Mouse (Mus musculus) kidney, adult 9 months (tissue): ENCODE results near the gene Retreg1.

Source experiments
- DNase-seq: peaks from one replicate; pipeline ENCODE4 v3.0.0; 2022

Gene Retreg1

GRCm38 (mm10) chr15:25884416-25884958 is 41.5 kb downstream of the Retreg1 start:
- no peak for DNase-seq

GRCm38 (mm10) chr15:25886581-25887011 is 43.6 kb downstream of the Retreg1 start:
- peak; percentile 96 for DNase-seq

GRCm38 (mm10) chr15:25889927-25890326 is 46.9 kb downstream of the Retreg1 start:
- no peak for DNase-seq

GRCm38 (mm10) chr15:25891556-25891955 is 48.6 kb downstream of the Retreg1 start:
- no peak for DNase-seq

GRCm38 (mm10) chr15:25893327-25893726 is 50.3 kb downstream of the Retreg1 start:
- no peak for DNase-seq

GRCm38 (mm10) chr15:25896783-25897182 is 53.8 kb downstream of the Retreg1 start:
- DNase-seq = no peak

- no peak for DNase-seq
Observed at GRCm38 (mm10) chr15:25897617-25898016, 54.6 kb downstream of the Retreg1 start.

- DNase-seq = no peak
Observed at GRCm38 (mm10) chr15:25899021-25899420, 56.0 kb downstream of the Retreg1 start.

GRCm38 (mm10) chr15:25900540-25900939 is 57.6 kb downstream of the Retreg1 start:
- DNase-seq = peak; percentile 85

GRCm38 (mm10) chr15:25902931-25903615 is 60.1 kb downstream of the Retreg1 start:
- no peak for DNase-seq

- DNase-seq = no peak
Observed at GRCm38 (mm10) chr15:25904435-25905021, 61.5 kb downstream of the Retreg1 start.

GRCm38 (mm10) chr15:25909783-25910494 is 67.0 kb downstream of the Retreg1 start:
- no peak for DNase-seq

GRCm38 (mm10) chr15:25910495-25910865 is 67.5 kb downstream of the Retreg1 start:
- DNase-seq = no peak

GRCm38 (mm10) chr15:25910924-25911323 is 67.9 kb downstream of the Retreg1 start:
- DNase-seq = no peak

GRCm38 (mm10) chr15:25912911-25913310 is 69.9 kb downstream of the Retreg1 start:
- no peak for DNase-seq

- DNase-seq = peak; percentile 90
Observed at GRCm38 (mm10) chr15:25913659-25914058, 70.7 kb downstream of the Retreg1 start.

- DNase-seq = no peak
Observed at GRCm38 (mm10) chr15:25914160-25914559, 71.2 kb downstream of the Retreg1 start.

- peak; percentile 73 for DNase-seq
Observed at GRCm38 (mm10) chr15:25915013-25915412, 72.0 kb downstream of the Retreg1 start.

GRCm38 (mm10) chr15:25915574-25916205 is 72.7 kb downstream of the Retreg1 start:
- DNase-seq = no peak

GRCm38 (mm10) chr15:25916252-25916651 is 73.3 kb downstream of the Retreg1 start:
- DNase-seq = no peak

GRCm38 (mm10) chr15:25918641-25919040 is 75.7 kb downstream of the Retreg1 start:
- DNase-seq = no peak

GRCm38 (mm10) chr15:25919995-25920394 is 77.0 kb downstream of the Retreg1 start:
- DNase-seq = no peak

- DNase-seq = no peak
Observed at GRCm38 (mm10) chr15:25920886-25921285, 77.9 kb downstream of the Retreg1 start.
